Mouse (Mus musculus) cerebellum, adult 2 months (tissue): ENCODE data around the gene Macf1.

Experiments used
- CTCF ChIP-seq: fragments of 200-500 bp; IDR thresholded peaks from 2 replicates; pipeline ENCODE4 v1.5.1; 2011; ENCODE audit warnings: low read depth, mild to moderate bottlenecking, control low read depth, low read length, moderate library complexity, borderline replicate concordance; ENCODE audit not compliant: insufficient read depth
- POLR2A ChIP-seq: fragments of 200-500 bp; IDR thresholded peaks from 2 replicates; pipeline ENCODE4 v1.6.1; 2011; ENCODE audit warnings: low read length, control low read depth, borderline replicate concordance; ENCODE audit not compliant: insufficient read depth

DNA sequence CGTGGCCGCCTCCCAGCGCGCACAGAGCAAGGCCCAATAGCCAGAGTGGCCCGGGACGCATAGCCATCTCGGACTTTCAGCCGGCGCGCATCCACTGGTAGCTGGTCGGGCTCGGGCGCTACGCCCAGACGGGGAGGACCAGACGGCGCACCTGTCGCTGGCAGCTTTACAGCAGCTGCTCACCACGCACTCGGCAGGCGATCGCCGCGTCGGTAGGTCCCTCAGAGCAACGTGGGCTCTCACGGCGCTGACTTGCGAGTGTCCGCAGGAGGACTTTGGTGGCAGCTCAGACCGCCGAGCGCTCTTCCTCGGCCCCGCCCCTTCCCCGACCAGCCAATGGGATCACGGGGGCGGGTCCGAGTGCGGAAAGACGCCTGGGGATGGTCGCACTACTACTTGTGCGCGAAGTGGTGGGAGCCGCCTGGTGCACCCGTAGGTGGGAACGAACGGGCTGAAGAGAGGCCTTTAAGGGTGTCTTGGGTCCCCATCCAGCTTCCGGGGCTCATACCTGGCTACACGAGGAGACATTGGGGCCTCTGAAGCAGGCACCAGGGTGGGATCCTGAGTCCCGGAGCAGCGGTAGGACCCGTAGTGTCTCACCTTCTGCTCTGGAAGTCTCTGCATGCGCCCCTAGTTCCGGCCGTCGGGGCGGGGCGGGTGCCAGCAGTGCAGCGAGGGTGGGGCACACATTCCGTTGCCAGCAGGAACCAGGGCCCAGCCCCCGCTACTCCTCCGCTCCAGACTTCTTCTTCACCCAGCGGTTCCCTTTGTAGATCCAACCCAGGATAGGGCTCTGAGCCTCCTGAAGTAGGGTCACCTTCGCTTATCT lies 341.3 kb downstream of the Macf1 start, which contains the start of gene Bmp8a:
- TF ChIP-seq CTCF, result no peak
- TF ChIP-seq POLR2A, result no peak
